Mouse (Mus musculus) ES-E14 (cell line): ENCODE measurements around the gene Vrk1.

ENCODE experiments used
- CHD2 ChIP-seq: IDR thresholded peaks from 2 replicates; pipeline ENCODE4 v1.6.1; 2014; ENCODE audit warnings: mild to moderate bottlenecking, low read depth, low read length, inconsistent platforms
- MAFK ChIP-seq: IDR thresholded peaks from 2 replicates; pipeline ENCODE4 v1.6.1; 2014; ENCODE audit warnings: mild to moderate bottlenecking, low read depth, low read length, inconsistent platforms; ENCODE audit not compliant: insufficient read depth
- ZC3H11A ChIP-seq: IDR thresholded peaks from 2 replicates; pipeline ENCODE4 v1.6.1; 2012; ENCODE audit warnings: low read depth, mild to moderate bottlenecking, inconsistent platforms, low read length, borderline replicate concordance
- ZNF384 ChIP-seq: IDR thresholded peaks from 2 replicates; pipeline ENCODE4 v1.6.1; 2012; ENCODE audit warnings: low read depth, low read length, inconsistent platforms

DNA sequence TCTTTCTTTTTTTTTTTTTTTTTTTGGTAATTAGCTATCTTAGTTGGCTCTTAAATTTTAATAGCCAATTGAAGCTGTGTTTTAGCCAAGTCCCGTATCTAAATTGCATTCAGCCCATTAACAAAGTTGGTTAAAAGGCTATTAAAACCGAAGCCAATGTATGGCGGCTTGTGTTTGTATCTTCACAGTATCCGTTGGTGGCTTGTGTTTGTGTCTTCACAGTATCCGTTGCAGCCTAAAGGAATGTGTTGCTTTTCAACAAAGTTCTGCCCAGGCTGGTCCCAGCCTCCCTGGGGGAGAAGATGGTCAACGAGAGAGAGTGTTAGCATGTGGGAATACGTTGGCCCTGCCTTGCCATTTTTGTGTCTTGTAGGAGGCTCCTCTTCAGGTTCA, 71.7 kb downstream of the Vrk1 start:
- no peak for TF ChIP-seq ZC3H11A
- TF ChIP-seq CHD2 = no peak
- no peak for TF ChIP-seq MAFK
- TF ChIP-seq ZNF384 = no peak
